Mouse (Mus musculus) heart, adult 2 months (tissue): ENCODE measurements around the gene Mga.

ENCODE experiments used
- CTCF ChIP-seq: fragments of 200-600 bp; IDR thresholded peaks from 2 replicates; pipeline ENCODE4 v1.8.1; 2022; ENCODE audit warnings: antibody characterized with exemption, mild to moderate bottlenecking, moderate library complexity
- EP300 ChIP-seq: fragments of 200-500 bp; IDR thresholded peaks from 2 replicates; pipeline ENCODE4 v1.6.1; 2011; ENCODE audit warnings: low read depth, low read length, control low read depth; ENCODE audit not compliant: insufficient read depth
- POLR2A ChIP-seq: fragments of 200-500 bp; IDR thresholded peaks from 2 replicates; pipeline ENCODE4 v1.6.1; 2011; ENCODE audit warnings: mild to moderate bottlenecking, low read depth, low read length, control low read depth; ENCODE audit not compliant: insufficient read depth

- no peak for TF ChIP-seq POLR2A
- no peak for TF ChIP-seq EP300
- TF ChIP-seq CTCF = no peak
Observed at GRCm38 (mm10) chr2:119853811-119854210, 43.2 kb upstream of the Mga start.
